Mouse (Mus musculus) liver, adult 2 months (tissue): ENCODE results near the gene Steap4.
"Not testable (repeated sequence)": the region's sequence is repeated elsewhere in the genome, so short reads cannot be mapped to it uniquely, and the experiment has no call there.

Experiments
- CTCF ChIP-seq: fragments of 200-500 bp; IDR thresholded peaks from 2 replicates; pipeline ENCODE4 v1.5.1; 2011; ENCODE audit warnings: low read depth, low read length, control low read depth
- POLR2A ChIP-seq: fragments of 200-500 bp; IDR thresholded peaks from 2 replicates; pipeline ENCODE4 v1.6.1; 2011; ENCODE audit warnings: low read length, control low read depth; ENCODE audit not compliant: insufficient read depth; ENCODE audit errors: extremely low read depth

- TF ChIP-seq POLR2A, CTCF: not testable (repeated sequence)
Observed at GRCm38 (mm10) chr5:7991631-7992030, 31.4 kb downstream of the Steap4 start.
